Mouse (Mus musculus) heart, postnatal 36 days (tissue): ENCODE results near the gene Cd274. TPM values are rescaled to one million over a fixed set of nuclear protein-coding genes. Genes with fewer than 3 reads are reported as not detected.

Source experiments
- DNase-seq, 2 experiments: peaks; one replicate each; pipeline ENCODE4 v3.0.0; 2021 to 2022
- intact Hi-C: fragments of 180-260 bp; cut with DNase I; formaldehyde crosslinking; loops from one replicate; pipeline ENCODE4 v1.15.1; 2025
- total RNA-seq, 2 experiments: library from RNA; stranded (reverse); gene quantifications; 2 replicates each; pipeline ENCODE4 v1.2.3; 2021

The Cd274 gene
- total RNA-seq, result 1 to 10 TPM; 2.3 to 3.3 TPM

DNA sequence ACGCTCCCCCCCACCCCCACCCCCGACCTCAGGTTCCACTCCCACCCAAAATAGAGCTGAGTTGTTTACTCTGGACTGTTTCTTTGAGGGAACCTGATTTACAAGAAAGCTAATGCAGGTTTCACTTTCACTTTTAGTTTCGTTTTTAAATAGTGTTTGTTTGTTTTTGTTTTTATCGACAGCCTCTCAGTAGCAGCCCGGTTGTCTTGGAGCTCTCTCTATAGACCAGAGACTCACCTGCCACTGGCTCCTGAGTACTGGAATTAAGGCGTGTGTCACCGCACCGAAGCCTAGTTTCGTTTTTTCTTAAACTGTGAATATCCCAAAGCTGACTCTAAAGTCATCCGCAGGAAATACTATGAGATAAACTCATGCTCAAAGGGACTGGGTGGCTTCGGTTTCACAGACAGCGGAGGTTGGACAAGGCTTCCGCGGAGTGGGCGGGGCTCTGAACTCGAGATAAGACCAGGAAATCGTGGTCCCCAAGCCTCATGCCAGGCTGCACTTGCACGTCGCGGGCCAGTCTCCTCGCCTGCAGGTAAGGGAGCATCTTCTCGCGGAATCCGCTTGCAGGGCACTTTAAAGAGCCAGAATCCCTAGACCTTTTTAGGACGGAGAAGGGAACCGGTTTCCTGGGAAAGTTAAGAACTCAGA, at the start of gene Cd274, which contains the start of gene Plgrkt:
TSS of gene Cd274 (plus strand) at position 487 of the 654 bp plus-strand sequence.
TSS of gene Plgrkt (minus strand) at position 422 of the 654 bp plus-strand sequence.
- intact Hi-C loops, result no loop called here
- peak; percentile 74 to 77 for DNase-seq

DNA sequence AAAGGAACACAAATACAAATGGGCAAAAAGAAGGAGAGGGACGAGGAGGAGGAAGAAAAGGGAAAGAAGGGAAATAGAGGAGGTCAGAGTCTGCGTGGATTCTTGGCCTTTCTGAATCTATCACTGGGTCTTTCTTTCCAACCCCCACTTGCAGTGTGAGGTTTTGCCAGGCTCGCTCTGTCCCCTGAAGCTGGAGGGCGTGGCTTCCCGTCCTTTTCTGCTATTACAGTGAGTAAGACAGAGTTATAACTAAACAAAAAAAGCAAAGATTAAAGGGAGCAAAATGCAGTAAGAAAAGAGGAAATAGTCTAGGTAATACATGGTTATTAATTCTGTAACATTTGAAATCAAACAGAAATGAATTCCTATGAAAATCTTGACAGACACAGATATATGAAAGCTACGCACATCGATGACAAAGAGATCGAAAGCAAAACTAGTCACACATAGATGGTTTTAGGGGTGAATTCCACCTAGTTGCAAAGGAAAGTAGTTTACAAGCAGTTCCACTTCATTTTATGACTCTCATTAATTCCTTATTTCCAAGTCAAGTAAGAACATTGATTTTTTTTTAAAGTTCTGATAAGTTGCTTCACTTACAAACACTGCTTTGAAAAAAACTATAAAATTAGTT, 43.7 kb upstream of the Cd274 start:
- intact Hi-C loops, result no loop called here
- DNase-seq, result no peak

DNA sequence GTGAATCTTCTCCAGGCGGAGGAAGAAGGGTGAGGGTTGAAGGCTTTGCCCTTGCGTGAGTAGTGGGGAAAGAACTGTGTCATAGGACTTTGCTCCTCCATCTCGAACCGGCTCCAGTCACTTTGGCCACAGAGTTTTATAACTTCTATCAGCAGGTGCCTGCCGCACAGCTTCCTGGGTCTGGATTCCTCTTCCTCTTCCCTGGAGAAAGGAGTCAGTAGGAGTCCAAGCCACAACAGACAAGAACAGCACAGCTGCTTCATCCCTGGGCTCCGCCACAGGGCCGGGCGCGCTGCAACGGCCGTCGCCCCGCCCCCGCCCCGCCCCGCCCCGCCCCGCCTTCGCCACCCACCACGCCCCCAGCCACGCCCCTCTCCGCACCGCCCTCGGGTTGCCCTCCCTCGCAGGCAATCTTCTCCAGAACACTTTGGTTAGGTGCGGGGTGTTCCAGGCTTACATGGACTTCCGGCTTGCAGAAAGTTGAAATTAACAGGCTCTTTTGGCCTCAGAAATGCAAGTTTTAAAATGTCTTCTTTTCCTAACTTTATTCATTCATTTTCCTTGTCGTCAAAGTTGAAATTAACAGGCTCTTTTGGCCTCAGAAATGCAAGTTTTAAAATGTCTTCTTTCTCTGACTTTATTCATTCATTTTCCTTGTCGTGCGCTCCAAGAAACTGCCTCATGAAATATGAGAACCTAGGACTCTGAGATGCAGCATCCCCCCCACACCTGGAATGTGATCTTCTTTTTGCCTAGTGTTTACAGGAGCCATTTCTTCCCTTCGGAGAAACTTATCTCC, 42.0 kb upstream of the Cd274 start, which contains the start of gene Insl6:
TSS of gene Insl6 (minus strand) at position 304 of the 799 bp plus-strand sequence.
- intact Hi-C loops, result no loop called here
- DNase-seq, result peak; percentile 69 to 70

DNA sequence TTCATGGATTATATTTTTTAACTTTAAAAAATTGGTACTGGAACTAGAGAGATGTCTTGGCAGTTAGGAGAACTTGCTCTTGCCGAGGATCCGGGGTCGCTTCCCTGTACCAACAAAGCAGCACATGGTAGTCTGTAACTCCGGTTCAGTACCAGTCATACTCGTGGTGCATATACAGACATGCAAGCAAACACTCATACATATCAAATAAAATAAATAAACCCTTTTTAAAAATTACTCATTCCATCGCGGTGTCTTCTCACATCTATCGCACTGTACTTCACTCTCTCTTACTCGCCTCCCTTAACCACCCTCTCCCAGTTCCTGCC, 41.4 kb upstream of the Cd274 start:
- intact Hi-C loops, result no loop called here
- DNase-seq, result no peak

DNA sequence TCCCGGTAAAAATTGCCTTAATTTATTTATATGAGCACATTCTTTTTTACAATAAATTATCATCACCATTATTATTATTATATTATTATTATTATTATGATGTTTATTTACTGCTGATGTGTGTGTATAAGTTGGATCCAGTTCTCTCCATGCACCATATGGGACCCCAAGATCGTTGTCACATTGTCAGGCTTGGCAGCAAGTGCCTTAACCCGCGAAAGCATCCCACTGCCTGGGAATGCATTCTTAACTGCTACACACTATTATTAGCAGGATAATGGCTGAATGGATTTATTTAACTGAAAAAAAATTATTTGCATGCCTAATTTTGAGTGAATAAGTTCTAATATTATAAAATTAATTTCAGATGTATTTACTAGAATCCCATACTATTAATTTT, 40.9 kb upstream of the Cd274 start:
- no peak for DNase-seq
- intact Hi-C loops, result no loop called here

DNA sequence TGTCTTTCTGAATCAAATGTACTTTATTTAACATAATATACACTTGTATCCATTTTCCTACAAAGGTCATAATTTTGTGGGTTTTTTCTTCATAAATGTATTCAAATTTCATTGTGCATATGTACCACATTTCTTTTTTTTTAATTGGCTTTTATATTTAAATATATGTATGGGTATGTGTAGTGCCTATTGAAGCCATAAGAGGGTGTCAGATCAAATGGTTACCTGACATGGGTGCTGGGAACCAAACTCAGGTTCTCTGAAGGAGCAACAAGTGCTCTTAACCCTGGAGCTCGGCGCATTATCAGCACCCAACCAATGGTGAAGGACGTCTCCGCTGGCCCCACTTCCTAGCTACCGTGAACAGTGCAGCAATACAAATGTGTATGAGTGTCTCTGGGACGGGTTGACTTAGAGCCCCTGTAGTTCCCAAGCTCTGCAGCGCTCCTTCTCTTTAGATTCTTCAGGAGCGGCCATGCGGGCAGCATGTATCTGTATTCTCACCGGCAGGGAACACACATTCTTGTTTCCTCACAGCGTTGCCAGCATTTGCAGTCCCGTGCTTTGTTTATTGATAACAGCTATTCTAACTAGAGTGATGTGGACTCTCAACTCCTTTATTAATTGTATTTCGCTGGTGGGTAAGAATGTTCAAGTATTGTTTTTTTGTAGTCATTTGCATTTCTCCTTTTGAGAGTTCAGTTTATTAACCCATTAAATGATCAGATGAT, 40.3 kb upstream of the Cd274 start:
- intact Hi-C loops, result no loop called here
- DNase-seq, result no peak

DNA sequence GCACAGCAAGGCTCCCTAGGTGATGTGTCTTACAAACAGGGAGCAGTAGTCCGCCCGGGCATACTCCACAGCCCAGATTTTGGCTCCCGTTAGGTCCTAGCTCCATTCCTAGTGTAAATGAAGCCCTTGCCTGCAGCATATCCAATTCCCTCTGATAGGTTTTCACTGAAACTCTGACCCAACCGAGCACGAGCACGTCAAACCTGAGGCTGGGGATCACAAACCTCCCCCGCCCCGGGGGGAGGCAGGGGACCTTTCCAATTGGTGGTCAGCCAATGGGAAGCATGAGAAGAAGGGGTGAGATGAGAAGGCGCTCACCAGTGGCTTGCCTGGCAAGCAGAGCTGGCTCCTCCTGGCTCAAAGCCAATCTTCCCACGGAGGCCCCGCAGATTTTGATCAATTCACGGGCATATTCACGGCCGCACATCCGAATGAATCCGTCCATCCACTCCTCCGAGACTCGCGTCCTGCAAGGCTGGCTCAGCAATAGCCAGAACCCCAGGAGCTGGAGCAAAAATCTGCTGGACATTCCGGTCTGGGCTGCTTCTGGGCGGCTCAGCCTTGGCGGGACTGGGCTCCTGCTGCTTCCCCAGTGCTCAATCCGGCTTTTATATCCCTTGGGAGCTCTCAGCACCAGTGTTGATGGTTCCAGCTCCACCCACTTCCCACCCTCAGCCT, 33.0 kb upstream of the Cd274 start, which contains the start of gene Rln1:
TSS of gene Rln1 (minus strand) at position 603 of the 678 bp plus-strand sequence.
- DNase-seq, result peak; percentile 12 to 14
- intact Hi-C loops, result no loop called here

DNA sequence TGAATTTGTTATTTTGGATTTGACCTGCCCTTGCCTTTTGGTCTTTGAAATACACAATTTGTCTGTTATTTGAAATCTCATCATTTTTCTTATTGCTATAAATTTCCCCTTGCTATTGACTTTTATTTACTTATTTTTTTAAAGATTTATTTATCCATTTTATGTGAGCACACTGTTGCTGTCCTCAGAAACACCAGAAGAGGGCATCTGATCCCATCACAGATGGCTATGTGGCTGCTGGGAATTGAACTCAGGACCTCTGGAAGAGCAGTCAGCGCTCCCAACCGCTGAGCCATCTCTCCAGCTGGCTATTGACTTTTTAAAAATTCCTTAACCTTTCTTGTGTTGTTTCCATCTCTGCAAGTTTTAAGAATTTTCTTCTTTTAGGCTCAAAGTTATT, 30.6 kb upstream of the Cd274 start:
- DNase-seq, result no peak
- intact Hi-C loops, result no loop called here

DNA sequence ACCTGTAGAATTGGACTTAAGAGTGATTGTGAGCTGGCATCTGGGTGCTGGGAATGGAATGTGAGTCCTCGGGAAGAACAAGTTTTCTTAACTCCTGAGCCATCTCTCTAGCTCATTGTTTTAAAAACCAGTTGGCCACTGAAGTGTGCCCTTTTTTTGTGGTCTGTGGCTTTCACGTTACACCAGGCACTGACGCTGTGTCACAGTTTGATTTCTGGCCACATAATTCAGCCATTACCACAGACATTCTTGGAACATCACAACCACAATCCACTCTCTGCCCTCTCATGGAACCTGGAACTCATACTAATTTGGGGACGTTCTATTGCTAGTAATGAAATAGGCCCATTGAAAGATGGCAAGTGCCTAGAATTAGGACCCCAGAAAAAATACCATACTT, 26.2 kb upstream of the Cd274 start:
- DNase-seq, result no peak
- intact Hi-C loops, result no loop called here

DNA sequence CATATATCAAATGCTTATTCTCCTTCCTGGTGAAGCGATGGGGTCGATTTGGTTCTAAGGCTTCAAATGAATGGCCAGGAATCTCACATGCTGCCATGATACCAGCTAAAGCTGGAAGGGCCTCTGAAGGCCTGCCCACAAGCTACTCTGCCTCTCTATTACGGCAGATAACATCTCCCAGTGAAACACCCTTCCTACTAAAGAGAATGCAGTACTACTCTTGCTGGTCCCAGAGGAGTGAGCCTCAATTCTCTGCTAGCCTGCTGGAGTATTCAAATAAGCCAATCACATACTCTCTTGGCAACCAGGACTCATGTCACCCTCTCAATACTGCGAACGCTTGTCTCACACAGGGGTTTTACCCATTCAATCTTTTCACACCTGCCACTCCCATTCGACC, 25.0 kb upstream of the Cd274 start:
- DNase-seq, result no peak
- intact Hi-C loops, result no loop called here

DNA sequence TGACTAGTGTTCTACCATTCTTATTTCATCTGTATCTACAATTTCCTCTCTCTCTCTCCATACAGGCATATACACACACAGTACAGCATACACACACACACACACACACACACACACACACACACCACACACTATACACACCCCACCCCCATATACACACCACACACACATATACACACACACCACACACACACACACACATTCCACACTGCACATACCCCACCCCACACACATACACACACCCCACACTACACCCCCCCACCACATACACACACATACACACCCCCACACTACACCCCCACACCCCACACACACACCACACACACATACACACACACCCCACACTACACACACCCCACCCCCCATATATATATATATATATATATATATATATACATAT, 22.4 kb upstream of the Cd274 start:
- intact Hi-C loops, result no loop called here
- no peak for DNase-seq

DNA sequence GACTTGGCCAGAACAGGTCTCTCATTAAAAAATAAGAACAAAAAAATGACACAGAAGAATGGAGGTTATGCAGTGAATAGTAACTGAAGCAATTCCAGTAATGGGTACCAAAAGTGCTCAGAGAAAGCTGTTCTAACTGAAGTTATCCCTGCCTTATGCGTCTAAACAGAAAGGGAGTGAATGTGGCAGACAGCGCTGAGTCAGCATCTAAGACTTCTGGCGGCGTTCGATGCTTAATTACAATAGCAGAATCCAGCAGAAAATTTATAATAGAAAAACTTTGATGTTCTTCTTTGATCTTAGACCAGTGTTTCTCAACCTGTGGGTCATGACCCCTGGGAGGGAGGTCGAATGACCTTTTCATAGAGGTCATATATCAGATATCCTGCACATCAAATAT, 21.6 kb upstream of the Cd274 start:
- intact Hi-C loops, result no loop called here
- DNase-seq, result no peak

DNA sequence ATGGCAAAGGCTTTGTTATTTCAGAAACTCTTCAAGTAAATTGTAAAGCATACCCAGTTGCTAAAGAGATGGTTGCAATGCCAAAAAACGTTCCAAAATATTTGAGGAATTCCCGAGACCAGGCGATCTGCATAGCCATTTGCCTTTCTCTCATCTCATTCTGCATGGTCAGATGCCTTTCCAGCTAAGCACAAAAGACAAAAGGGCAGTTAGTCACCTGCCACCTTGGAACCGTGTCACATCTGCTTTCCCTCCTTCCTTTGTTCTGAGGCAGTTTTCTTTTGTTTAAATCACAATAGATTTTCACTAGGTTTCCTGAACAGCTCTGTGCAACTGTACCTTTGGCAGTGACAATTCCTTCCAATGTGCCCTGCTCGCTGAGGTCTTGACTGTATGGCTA, 16.3 kb upstream of the Cd274 start:
- DNase-seq, result no peak
- intact Hi-C loops, result loop anchor here (10.0 kb wide), 1 partner anchor 454 kb away; the partner anchor contains the start of gene 9930021J03Rik

DNA sequence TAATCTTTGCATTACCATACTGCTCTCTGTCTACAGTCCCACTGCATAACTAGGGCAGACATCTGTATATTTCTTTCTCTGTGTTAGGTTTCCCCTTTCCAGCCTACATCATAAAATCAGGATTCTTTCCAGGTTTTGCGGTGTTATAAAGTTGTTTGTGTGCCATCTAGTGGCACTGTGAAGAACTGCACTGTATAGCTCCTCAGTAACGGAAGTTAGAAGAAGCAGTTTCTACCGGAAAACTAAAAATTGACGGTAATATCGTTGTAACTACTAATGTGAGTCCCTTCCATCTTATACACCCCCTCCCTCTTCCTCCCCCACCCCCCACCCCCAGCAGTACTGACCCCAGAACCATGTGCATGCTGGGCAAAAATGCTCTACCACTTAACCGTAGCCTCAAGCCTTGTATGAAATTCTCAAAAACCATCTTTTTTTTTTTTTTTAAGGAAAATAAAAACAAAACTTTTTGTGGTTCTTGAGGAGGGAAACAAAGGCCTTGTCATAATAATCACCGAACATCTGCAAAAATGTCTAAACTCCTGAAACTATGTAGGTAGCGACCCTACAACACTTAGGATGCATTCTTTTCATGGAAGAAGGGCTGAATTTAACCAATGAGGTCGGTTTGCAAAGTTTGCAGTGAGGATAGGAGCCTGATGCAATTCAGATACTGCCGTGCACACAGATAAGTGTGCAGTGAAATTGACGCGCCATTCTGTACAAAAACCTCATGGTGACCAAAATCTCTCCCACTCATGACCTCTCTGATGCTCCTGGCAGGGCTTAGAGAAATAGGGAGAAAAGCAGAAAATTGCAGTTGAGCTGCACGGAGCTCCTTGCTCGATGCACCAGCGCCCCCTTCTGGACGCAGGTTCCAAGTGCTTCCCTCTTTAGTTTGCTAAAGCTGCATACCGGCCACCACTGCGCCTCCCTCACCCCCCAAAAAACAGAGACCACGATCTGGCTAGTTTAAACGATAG, 12.1 kb upstream of the Cd274 start:
- peak; percentile 85 to 96 for DNase-seq
- intact Hi-C loops, result loop anchor here (1.0 to 10.0 kb wide), 6 partner anchors 103 to 578 kb away; partner anchors contain the start of genes 9930021J03Rik and Jak2

DNA sequence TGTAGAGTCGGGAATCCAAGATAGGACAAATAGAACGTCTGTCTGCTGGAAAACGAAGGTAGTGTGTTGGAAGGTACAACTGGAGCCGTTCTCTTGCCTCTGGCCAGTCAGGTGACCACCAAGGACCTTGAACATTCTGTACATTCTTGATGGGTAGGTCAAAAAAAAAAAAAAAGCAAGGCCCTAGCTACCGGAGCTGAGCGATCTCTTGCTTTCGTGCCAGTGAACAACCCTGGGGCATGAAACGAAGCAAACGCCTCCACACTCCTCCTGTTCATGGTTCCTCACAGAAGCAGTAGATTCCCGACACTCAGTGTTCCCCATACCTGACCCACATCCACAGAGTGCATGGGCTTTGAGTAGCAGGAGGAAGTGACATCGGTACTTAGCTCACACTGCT, 11.0 kb upstream of the Cd274 start:
- intact Hi-C loops, result loop anchor here (5.0 to 10.0 kb wide), 2 partner anchors 104 to 449 kb away; partner anchors contain the start of genes 9930021J03Rik and Jak2

DNA sequence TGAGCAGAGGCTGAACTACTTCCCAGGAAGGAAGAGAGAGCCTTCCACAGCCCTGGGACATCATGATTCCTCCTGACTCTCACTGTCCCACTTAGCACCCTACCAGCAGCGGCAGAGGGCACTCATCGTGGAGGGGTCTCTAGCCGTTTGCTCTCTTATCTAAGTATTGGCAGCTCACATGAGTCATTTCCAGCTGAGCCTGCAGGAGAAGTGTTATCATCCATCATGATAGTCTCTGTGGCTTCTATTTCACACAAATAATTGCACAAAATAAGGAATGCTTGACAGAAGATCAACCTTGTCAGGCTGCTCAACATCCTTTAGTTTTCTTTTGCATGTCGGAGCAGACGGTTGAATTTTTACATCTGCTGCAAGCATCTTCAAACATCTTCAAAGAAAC, 7.0 kb upstream of the Cd274 start:
- DNase-seq, result no peak
- intact Hi-C loops, result no loop called here

More for the DNA sequence above, 11.0 kb upstream of the Cd274 start:
- DNase-seq, result no peak

DNA sequence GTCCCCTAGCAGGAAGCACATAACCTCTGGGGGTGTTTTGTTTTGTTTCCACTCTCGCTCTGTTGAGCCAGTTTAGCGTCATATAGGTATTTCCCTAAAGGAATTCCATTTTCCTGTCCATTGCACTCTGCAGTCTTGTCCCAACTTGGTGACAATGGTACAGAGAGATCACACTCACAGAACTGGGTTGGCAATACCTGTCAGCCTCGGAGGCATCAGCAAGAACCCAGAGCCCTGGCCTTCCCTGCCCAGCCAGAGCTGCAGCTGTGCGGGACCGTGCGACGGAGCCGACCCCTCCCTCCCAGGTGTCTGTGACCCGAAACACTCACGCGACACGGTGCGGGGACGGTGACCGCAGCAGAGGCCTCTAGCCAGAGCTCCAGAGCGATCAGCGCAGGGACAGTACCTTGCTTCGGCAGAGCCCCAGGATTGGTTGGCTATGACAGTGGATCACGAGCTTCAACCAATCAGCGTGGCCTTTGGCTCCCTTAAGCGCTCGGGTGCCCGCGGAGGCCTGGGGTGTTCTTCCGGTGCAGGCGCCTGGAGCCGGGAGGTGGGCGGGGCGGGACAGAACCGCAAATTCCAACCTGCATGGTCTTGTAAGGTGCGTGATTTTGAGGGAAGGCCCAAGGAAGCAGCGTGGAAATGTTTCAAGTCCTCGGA, 5.7 kb upstream of the Cd274 start:
- intact Hi-C loops, result no loop called here
- DNase-seq, result peak; percentile 83 to 88

DNA sequence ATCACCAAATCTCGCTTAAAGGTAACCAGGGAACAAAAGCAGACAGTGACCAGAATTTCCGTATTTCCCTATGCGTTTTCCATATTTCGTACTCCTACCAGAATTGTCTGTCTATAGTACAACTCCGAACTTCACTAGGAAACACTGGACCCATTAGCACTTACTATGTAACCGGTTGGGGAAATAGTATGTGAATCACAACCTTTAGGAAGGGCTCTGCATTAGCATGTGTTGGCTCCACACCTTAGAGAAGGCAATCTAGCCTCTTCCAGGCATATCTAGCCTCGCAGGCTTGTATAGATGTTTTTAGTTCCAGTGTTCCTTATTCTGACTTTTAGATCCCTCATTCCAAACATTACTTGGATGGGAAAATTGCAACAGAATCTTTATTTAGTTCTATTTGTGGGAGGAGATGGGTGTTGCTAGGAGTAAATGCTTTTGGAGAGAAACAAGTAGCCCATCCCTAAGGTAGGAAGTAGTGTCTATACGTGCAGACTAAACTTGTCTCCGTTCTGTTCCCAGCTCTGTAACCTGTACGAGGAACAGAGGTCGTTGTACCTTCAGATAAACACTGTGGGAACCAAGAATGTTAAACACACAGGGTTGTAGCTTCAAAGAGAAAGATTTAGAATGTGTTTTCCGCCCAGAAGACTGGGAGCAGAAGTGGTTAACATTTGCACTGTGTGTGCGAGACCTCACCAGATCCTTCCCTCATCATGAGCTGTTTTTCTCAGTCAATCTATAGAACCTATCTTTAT, 4.9 kb upstream of the Cd274 start:
- DNase-seq, result no peak
- intact Hi-C loops, result no loop called here
